Mouse (Mus musculus): ENCODE results near the gene Vmn1r13.
"Not testable (repeated sequence)": the region's sequence is repeated elsewhere in the genome, so short reads cannot be mapped to it uniquely, and the experiment has no call there.

Vmn1r13 gene

DNA sequence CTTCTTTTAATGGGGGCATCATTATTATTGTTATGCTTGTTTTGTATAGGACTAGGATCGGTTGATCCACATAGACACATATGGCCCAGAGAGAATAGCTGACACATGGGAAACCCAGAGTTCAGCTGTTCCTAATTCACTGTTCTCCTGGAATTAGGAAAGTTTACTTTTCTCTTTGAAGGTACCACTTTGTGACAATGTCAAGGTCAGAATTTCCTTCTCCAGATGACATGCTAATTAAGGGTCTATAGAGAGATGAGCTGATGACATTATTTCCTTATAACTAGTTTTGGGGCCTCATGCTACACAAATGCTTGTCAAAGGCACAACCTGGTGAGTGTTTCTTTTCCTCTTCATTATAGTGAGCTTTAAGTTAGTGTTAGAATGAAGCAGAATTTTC is at the start of gene Vmn1r13:
Vmn1r13 (plus strand) TSS at position 301 of the 400 bp plus-strand sequence.
- DNase-seq (ENCODE audit: low spot score): not testable (repeated sequence)

GRCm38 (mm10) chr6:57156619-57157018 is 46.5 kb upstream of the Vmn1r13 start, which contains the start of gene Vmn1r12:
Gene Vmn1r12, plus strand, starts transcription at chr6:57156919.
- no peak for DNase-seq (ENCODE audit: low spot score)

GRCm38 (mm10) chr6:57190016-57190415 is 13.1 kb upstream of the Vmn1r13 start:
- not testable (repeated sequence) for DNase-seq (ENCODE audit: low spot score)

DNA sequence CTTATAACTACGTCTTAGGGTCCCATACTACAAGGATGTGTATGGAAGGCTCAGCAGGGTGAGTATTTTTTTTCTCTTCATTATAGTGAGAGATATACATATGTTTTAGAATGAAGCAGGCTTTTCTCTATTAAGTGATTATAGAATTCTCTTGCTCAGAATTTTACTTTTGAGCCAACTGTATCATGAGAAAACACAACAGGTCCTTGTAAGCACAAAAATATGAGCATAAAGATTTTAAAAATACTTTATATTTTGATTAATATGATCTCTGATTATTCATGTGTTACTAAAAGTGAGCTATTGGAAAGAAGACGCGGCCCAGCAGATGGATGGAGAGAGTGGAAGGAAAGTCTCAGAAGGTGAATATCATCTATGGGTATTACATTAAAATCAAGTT is 28.3 kb downstream of the Vmn1r13 start, which contains the start of gene Vmn1r14:
Vmn1r14 (plus strand) TSS at position 301 of the 400 bp plus-strand sequence.
- DNase-seq (ENCODE audit: low spot score): no peak

DNA sequence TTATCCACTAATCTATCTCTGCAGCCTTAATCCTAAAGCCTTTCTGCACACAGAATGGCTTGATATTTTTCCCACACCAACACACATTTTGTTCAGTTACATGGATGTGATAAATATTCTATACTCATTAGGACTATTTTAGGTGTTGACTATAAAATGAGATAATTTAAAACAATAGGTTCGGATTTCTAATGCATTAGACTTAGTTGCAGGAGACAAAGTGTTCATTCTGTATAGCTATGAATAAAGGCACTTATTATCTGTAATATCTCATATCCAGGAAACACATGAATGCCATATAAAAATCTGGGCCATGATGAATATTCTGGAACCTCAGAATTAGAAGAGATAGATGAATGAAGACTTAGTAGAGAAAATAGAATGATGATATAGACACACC is 54.6 kb downstream of the Vmn1r13 start, which contains the start of gene Vmn1r15:
Vmn1r15 (plus strand) TSS at position 301 of the 400 bp plus-strand sequence.
- DNase-seq (ENCODE audit: low spot score): no peak

DNA sequence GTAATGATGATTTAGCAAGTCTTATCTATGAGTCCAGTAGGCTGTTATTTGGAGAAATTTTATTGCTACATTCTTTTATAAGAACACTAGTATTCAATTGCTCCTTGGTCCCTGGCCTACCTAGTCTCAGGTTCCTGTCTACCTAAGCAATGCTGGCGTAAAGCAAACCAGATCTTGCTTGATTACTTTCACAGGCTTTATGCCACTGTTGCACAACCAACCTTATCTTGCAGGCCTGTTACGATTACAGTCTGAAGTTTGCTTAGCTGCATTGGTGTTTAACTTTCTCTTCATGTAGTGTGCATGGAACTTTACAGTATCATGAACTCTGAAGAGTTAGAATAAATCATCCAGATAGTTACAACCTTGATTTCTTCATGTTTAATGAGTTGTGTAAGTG is 57.9 kb downstream of the Vmn1r13 start:
- no peak for DNase-seq (ENCODE audit: low spot score)
